Mouse (Mus musculus) liver, adult 10 weeks (tissue): ENCODE results near the gene BC024978. TPM values are rescaled to one million over a fixed set of nuclear protein-coding genes. Genes with fewer than 3 reads are reported as not detected.

Experiments
- polyA plus RNA-seq: library from polyadenylated mRNA; stranded (reverse); fragments of 350-450 nt; fragmentation: Illumina TruSeq; extraction: RNeasy Lipid Tissue Mini Kit (QIAGEN cat#74804); gene quantifications from one replicate; pipeline ENCODE4 v1.2.3, GENCODE M21; 2014; ENCODE audit warnings: low read depth, low replicate concordance

Gene BC024978
- 6.4 TPM for polyA plus RNA-seq

GRCm38 (mm10) chr7:27195681-27196611 lies at the start of gene BC024978, which contains the start of gene Snrpa:
Gene BC024978, plus strand, starts transcription at chr7:27195781.
Gene Snrpa, minus strand, starts transcription at chr7:27196271.

DNA sequence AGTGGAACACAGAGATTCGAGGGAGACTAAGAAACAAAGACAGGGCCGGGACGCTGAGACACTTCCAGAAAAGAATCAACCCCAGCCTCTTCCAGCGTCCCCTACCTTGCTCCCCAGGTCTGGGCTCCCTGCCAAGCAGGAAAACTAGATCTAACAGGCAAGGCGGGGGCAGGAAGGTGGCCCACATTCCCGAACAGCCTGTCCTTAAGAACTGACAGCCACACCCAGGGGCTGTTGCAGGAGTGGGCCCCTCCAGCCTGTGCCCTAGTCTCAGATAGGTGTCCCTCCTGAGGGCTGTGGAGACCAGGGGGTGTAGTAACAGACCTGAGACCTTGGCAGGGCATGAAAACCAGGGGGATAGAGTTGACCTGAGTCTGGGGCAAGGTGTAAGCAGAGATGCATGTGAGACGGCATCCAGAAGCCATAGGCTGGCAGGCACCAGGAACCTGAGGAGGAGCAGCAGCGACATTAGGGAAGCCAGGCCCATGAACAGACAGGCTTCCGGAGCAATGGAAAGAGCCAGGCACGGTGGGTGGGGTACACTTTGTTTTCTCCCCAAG lies 42.3 kb upstream of the BC024978 start, which contains the start of gene Cyp2t4:
Gene Cyp2t4, plus strand, starts transcription at position 510 of the 560 bp plus-strand sequence.

GRCm38 (mm10) chr7:27166614-27167474 lies 28.7 kb upstream of the BC024978 start, which contains the start of gene Egln2:
Gene Egln2, minus strand, starts transcription at chr7:27166802.

DNA sequence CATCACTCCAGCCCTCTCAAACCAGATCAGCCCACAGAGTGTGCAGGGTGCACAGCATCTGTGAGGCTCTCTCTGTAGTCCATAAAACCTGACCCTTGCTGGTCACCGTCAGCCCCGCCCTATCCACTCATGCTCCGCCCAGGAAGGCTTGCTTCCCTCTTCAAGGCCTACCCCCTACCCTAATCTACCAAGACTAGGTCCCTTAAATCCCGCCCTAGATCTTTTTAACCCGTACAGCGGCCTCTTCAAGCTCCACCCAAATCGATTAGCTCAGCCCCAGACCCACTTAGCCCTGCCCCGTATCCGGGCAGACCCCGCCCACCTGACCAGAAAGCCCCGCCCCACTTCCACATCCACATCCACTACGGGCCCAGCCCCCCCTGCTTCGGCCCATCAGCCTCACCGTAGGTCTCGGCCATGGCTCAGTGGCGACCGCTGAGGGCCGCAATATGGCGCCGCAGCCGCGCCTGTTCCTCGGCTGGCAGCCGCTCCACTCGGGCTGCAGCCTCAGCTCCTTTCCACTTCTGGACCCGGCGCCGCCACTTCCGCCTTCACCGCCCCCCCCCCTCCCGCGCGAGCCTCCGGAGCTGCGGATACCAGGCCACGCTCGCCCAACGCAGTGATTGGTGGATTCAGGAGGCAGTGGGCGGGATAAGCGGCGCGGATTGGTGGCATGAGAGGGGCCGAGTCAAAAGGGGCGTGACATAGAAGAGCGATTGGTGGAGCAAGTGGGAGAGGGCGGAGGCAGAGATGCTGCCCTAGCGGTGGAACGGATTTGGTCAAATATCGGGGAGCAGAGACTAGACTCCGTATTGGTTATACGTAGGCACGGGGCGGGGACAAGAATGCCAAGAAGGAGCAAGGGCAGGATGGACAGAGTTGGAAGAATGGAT lies 17.0 kb upstream of the BC024978 start, which contains the start of gene Rab4b:
Gene Rab4b, minus strand, starts transcription at position 573 of the 893 bp plus-strand sequence.

DNA sequence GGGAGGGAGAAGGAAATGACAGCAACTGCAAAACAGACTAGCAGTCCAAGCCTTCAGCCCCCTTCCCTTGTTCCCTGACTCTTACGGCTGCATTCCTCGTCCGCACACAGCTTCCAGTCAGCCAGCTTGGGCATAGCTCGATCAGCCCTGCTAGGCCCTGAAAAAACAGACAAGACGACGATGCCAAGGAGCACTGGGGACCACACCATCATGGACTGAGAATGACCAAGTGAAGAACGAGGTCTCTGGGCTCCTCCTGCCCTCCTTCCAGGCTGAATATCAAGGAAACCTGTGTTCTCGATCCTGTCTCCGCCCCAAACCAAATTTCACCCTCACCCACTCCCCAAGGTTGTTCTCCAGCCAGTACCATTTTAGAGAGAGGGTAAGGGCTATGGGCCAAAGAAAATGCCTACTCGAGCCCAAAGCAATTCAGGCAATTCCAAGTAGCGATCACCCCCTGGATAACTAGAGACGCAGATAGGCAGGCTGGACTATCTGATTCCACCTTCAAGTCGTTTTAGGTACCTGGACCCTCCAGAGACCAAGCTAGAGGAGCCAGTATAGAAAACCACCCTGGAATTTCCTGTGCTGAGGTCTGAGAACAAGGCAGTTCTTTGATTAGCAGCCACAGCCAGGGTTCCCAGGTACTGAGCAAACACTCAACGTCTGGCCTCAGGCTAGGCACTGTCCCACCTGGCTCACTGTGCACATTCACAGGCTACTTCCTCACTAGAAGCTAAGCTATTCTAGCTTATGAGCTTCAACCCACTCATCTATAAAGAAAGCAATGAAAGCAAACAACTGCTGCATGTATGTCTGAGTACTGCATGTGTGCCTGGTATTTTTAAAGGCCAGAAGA lies 14.5 kb upstream of the BC024978 start, which contains the start of the genes Gm21983 and Mia:
Gene Gm21983, minus strand, starts transcription at position 250 of the 859 bp plus-strand sequence.
Gene Mia, minus strand, starts transcription at position 321 of the 859 bp plus-strand sequence.

GRCm38 (mm10) chr7:27228281-27228821 lies 32.8 kb downstream of the BC024978 start, which contains the start of gene Itpkc:
Gene Itpkc, minus strand, starts transcription at chr7:27228661.

DNA sequence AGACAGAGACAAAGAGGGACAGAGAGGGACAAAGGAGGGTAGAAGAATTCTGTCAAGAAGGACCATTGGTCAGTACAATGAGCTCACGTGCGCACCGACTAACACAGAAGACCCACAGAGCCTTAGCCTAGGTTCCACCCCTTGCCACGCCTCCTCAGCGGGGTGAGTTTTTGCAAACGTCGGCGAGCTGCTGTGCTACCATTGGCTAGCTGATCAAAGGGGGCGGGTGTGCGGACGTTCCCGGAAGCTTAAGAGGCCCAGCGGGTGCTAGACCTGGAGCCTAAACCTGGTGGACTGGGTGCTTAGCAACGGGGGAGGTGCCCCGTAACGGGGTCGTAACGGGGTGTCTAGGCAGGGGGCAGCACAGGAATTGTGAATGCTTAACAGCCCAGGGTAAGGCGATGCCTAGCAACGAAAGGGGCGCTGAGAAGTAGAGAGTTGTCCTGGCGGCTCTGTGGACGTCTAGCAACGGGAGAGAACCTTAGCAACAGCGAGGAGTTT lies 37.2 kb downstream of the BC024978 start, which contains the start of gene Coq8b:
Gene Coq8b, plus strand, starts transcription at position 243 of the 501 bp plus-strand sequence.

DNA sequence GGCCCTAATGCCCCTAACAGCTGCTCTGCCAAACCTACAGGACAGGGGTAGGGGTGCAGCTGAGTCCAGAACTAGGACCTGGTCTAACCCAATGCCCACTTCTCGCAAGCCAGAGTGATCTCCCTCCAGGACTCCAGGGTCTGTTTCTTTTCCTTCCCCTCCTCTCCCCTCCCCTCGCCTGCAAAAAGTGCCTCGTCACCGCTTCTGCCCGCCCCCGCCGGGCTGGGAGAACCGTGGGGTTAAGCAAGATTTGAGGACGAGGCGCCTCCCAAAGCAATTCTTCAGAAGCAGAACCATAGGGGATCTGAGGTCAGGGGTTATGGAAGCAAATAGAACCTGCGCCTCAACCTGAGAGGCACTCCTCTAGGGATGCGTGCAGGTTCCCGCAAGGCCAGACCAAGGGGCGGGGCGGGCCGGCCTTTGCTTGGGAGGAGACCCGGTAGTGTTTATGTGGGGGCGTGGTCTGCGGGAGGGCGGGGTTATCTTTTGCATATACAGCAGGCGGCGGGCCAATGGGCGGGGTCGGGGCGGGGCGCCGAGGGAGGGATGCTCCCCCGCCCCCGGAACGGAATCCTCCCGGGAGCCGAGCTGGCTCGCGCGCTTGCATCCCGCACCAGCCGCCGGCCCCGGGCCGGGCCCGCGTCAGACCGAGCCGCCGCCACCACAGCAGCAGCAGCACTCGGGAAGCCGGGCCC lies 62.8 kb downstream of the BC024978 start, which contains the start of gene Numbl:
Gene Numbl, plus strand, starts transcription at position 229 of the 695 bp plus-strand sequence.

Other genes with a start within 250 kb of the BC024978 start
- 1,013 TPM for gene Cyp2a12, start 166.7 kb upstream of the BC024978 start, polyA plus RNA-seq
- 346 TPM for gene Cyp2f2, start 75.9 kb upstream of the BC024978 start, polyA plus RNA-seq
- not detected for gene Cyp2t4, start 42.1 kb upstream of the BC024978 start, polyA plus RNA-seq
- 5.2 TPM for gene Egln2, start 29.0 kb upstream of the BC024978 start, polyA plus RNA-seq
- 2.2 TPM for gene Rab4b, start 16.9 kb upstream of the BC024978 start, polyA plus RNA-seq
- not detected for gene Gm21983, start 14.7 kb upstream of the BC024978 start, polyA plus RNA-seq
- gene Mia, start 14.6 kb upstream of the BC024978 start, polyA plus RNA-seq = not detected
- 5.7 TPM for gene Snrpa, start 490 bp downstream of the BC024978 start, polyA plus RNA-seq
- 0.87 TPM for gene Itpkc, start 32.9 kb downstream of the BC024978 start, polyA plus RNA-seq
- gene Coq8b, start 37.2 kb downstream of the BC024978 start, polyA plus RNA-seq = 2.7 TPM
- not detected for gene Numbl, start 62.7 kb downstream of the BC024978 start, polyA plus RNA-seq
- 0.74 TPM for gene Ltbp4, start 141.9 kb downstream of the BC024978 start, polyA plus RNA-seq
- 0.66 TPM for gene Shkbp1, start 160.2 kb downstream of the BC024978 start, polyA plus RNA-seq
- not detected for gene Gm20479, start 161.6 kb downstream of the BC024978 start, polyA plus RNA-seq